Mouse (Mus musculus): Measurements from ENCODE around the gene Tsc1.

Tsc1 gene

DNA sequence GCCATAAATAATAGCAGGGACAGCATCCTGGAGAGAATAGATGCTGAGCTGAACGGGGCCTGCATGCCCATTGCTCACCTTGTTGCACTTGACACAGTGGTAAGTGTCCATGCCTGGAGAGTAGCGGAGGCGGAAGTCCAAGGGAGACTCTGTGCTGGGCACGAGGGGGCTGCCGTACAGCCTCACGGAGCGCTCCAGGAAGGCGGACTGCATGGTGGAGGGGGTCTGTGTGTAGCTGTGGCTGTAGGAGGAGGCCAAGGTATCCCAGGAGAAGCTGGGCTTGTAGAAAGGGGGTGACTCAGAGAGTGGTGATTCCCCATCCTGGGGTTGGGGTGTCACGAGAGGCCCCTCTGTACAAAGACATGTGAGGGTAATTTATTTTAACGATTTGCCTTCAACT, 27.4 kb upstream of the Tsc1 start:
- DNase-seq (ENCODE audit: low read depth, low spot score), result no peak

DNA sequence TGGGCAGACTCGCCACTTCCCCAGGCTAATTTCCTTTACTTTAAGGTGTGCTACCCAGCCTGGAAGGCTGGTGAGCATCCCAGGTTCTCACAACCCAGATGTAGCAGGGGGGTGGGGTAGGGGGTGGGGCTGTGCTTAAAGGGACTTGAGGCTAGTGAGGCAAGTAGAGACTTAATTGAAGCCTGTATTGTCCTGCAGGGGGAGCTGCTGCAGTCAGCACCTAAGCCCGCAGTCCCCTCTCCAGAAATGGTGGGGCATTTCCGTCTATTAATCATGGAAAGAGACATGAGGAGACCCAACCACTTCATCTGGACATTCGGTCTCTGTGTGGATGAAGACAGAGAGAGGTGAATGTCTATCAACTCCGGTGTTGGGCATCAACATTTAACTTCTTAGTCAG, 24.7 kb upstream of the Tsc1 start:
- DNase-seq (ENCODE audit: low read depth, low spot score), result no peak

DNA sequence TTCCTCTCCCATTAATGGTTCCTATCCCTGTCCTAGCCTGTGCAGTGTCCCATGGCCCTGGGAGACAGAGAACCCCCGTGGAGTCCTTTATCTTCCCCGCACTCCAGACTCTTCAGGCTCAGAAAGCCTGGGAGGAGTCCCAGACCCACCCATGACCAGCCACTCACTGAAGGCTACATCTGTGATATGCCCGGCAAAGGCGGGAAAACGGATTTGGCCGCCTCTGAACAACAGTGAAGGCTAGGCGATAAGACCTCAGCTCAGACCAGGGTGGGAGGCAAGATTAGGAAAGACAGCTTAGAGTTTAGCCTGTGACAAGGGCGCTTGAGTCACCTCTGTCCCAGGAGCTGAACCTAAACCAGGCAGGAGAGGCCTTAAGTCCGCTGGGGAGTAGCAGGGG, 24.2 kb upstream of the Tsc1 start:
- DNase-seq (ENCODE audit: low read depth, low spot score), result no peak

DNA sequence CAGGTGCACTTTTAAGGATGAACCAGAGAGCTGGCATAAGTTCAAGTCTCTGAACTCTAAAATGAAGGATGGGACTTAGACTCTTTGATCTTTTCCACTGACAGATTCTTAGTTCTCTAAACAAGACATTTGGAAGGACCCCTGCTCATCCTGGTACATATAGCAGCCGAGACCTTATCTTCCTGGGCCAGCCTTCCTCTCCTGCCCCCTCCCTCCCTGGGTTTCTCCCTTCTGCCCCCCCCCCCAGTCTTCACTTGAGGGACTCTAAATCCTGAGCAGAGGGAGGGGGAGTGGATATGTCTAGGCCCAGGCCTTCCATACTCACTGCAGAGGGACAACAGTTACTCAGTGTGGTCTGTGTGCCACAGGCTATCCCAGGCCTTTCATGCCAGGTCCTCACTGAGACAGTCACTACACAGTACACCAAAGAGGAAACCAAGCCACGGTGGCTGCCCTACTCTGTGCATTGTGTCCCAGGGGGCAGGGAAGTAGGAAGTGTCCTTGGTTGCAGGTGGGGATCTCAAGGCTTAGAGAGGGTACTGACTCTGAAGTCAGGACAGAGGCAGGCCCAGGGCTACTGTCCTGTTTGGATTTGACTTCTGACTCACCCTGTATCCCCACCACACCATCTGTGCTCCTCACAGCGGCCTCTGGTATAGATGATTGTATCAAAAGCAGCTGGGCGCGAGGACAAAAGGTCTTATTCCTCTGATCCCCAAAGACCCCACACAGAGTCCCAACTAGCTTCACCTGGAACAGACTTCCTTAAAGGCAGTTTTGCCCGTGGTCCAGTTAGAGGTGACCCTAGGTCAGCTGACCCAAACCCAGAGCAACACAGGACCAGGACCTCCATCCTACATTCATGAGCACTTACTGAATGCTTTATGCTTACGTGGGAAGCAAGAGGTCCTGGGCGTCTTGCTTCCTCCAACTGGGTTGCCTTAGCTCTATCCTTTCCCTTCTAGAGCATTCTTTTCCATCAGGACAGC, 23.2 kb upstream of the Tsc1 start:
- DNase-seq (ENCODE audit: low read depth, low spot score), result no peak

DNA sequence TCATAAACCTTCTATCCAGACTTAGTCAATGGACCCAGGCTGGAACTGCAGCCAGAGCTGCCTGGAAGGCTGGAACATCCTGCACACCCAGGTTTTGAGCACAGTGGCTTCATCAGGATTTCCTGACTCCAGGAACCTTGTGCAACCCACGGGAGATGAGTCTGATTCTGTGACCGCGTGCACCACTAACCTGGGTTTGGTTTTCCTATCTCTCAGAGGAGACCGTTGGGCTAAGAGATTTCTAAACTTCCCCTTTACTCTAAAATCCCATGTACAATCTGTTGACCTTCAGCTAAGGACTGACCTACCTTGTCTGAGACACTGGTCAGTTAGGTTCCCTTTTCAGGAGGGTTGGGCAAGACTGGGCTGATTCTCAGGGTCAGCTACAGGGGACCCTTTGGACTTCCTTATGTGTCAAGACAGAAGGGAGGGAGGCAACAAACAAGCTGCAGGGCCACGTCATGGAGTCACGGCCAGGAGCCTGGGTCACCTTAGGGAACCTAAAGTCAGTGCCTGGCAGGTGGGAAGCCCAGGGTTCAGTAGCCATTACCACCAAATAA, 22.2 kb upstream of the Tsc1 start:
- no peak for DNase-seq (ENCODE audit: low read depth, low spot score)

DNA sequence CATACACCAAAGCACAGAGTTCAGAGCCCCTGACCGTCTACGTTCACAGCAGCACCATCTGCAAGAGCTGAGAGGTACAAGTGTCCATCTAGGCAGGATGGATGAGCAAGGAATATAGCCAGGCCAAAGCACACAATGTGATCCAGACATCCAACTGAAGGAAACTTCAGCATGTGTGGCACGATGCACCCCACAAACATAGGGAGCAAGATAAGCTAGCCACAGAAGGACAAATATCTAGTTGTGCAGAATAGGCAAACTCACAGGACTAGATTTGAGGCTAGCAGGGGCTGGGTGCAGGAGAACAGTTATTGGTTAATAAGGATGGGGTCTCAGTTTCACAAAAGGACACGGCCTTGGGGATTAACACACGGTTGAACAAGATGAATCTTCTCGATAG, 21.7 kb upstream of the Tsc1 start:
- no peak for DNase-seq (ENCODE audit: low read depth, low spot score)

DNA sequence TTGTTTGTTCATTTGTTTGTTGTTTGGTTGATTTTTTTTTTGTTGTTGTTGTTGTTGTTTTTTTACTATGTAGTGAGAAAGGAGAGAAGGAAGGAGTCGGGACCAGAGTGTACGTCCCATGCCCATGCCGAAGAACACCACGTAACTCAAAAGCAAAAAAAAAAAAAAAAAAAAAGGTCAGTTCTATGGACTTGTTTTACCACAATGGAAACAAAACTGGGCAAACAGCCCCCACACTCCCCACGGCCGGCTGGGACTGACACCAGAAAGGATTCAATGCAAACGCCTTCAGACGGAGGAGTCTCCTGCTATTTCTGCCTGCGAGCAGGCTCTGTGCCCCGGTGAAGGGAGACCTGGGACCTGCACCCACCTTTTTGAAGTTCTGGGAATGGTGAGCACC, 20.5 kb upstream of the Tsc1 start:
- DNase-seq (ENCODE audit: low read depth, low spot score), result no peak

DNA sequence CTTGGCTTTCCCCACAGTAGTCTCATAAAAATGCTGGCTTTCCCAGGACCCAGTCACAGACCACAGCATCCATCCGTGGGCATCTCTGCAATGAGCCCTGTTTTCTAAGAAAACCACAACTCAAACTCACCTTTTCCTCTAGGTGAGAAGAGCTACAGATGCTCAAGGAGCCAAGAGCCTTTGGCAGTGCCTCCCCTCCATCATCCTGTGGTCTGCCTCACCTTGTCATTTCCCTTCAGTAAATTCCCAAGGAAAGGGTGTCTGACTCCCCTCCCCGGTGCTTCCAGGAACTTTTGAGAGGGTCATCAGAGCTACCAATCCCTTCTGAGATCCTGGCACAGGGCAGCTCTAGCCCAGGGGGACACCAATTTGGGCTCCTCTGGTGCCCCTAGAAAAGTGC, 19.9 kb upstream of the Tsc1 start:
- no peak for DNase-seq (ENCODE audit: low read depth, low spot score)

DNA sequence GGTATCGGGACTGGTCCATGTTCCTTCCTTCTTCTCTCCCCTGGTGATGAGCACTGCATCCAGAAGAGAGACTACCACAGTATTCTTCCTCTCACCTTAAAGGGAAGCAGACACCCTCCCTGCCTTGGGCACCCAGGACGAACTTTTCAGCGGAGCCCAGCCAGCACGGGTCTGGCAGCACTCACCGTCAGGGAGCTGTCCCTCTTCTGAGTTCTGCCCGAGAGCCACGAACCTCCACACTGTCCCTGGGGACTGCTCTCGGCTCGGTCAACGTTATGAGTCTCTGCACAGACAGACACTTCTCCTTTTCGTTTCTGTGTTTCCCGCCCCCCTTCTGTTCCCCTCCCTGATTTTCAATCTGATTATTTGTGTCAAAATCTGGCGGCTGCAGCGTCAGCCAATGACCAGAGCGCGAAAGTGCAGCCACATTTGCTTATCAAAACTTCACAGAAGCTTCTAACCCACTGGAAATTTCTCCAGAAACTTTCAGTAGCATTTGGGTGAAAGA, 19.3 kb upstream of the Tsc1 start, which contains the start of gene Gfi1b:
Gene Gfi1b (minus strand): TSS at position 319 of the 508 bp plus-strand sequence.
- no peak for DNase-seq (ENCODE audit: low read depth, low spot score)

DNA sequence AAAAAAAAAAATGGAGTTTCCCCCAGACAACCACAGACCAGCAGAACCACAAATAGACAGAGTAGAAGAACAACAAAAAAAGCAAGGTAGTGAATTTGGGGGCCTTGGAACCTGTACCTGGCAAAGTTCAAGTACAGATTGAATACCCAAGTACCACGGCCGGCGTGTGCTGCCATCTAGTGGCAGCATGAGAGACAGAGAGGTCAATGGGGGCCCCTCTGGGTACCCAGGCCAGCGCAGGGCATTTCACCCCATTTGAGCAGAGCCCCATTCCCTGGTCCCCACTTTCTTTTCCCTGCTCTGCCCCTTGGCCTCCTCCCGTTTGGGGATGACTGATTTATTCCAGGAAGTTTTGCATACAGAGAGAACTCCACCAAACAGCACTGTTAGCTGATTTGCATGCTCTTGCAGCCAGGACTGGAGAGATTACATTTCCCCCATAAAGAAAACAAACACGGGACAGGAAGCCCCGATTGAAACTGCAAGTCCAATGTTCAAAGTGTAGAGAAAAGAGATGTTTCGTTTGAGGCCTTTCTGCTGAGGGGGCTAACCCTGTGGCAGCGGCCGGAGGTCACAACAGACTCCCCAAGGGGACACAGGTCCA, 18.4 kb upstream of the Tsc1 start:
- peak; percentile 56 for DNase-seq (ENCODE audit: low read depth, low spot score)

DNA sequence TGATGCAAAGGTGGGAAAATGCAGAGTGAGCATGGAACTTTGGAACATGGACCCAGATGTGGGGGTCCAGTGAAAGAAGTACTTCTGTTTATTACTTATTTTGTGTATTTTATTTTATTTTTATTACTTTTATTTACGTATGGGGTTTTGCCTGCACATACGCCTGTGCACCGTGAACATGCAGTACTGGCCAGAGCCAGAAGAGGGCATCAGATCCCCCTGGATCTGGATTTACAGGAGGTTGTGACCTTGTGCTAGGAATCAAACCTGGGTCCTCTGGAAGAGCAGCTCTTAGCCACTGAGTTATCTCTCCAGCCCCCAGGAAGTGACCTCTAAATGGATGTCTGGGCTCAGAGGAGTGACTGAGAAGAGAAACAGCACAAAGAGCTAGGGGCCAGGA, 16.2 kb upstream of the Tsc1 start:
- no peak for DNase-seq (ENCODE audit: low read depth, low spot score)

DNA sequence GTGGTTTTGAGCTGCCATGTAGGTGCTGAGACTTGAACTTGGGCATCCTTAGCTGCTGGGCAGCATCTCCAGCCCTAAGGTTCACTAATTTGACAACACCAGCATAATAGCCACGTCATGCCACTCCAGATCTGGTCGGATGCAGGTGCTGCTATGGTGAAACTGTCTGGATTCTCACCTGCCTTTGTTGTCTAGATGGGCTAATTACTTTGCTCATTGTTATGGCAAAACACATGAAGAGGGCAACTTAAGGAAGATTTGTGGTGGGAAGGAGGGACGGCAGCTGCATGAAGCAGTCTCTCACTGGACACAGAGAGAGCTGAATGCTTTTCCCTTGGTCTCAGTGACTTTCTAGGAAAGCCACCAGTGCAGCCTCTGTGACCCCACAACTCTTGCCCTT, 15.0 kb upstream of the Tsc1 start:
- DNase-seq (ENCODE audit: low read depth, low spot score), result no peak

DNA sequence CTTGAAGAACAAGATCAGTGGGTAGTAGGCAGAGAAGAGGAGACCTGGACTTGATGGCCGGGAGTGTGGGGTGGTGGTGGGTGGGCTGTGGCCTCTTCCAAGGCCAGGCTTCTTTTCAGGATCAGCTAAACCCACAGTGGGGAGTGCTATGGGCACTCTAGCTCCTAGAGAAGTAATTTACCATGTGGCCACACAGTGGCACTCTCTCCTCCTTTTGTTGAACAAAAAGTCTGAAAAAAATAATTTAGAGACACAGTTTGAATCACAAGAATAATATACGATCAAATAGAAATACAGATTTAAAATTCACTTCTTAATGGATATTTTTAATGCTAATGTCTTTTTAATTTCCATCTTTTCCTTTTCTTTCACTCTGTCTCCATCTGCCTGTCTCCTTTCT, 13.0 kb upstream of the Tsc1 start:
- DNase-seq (ENCODE audit: low read depth, low spot score), result no peak

DNA sequence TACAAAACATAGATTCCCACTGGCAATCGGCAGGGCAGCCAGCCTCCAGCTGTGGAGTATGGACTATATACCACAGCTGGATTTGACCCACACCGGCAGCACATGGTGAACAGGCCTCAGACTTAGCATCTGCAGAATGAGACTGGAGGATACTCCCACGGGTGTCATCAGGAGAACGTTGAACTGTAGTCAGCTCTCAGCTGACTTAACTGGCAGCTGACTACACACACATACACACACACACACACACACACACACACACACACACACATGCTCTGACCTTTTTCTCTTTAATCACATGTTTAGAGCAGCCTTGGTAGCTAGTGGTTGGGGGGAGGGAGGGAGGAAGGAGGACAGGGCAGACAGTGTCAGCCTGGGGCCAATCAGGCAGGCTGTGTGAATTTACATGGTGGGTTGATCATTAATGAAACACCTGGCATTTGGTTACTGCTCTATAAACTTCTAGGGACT, 11.1 kb upstream of the Tsc1 start:
- DNase-seq (ENCODE audit: low read depth, low spot score), result no peak

DNA sequence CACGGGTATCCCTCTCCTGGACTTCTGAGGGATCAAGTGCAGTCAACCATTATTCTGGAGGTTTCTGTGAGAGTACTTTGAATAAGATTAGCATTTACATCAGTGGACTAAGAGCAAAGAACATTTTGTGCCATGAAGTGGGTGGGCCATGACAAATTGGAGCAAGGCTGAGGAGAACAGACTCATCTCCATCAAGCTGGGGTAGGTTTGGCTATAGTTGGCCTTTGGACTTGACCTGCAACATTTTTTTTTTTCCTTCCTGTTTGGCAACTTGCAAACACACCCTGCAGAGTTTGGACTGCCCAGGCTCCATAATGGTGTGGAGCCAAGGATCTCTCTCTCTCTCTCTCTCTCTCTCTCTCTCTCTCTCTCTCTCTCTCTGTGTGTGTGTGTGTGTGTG, 8.4 kb upstream of the Tsc1 start:
- no peak for DNase-seq (ENCODE audit: low read depth, low spot score)

DNA sequence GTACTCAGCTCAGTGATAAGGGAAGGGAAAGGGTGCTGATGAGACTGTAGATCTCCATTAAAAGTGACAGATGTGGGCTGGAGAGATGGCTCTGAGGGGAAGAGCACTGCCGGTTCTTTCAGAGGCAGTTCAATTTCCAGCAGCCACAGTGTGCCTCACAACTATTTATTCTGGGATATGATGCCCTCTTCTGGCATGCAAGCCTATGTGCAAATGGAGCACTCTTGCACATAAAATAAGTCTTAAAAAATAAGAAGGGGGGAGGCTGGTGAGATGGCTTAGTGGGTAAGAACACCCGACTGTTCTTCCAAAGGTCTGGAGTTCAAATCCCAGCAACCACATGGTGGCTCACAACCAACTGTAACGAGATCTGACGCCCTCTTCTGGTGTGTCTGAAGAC, 7.9 kb upstream of the Tsc1 start:
- no peak for DNase-seq (ENCODE audit: low read depth, low spot score)

DNA sequence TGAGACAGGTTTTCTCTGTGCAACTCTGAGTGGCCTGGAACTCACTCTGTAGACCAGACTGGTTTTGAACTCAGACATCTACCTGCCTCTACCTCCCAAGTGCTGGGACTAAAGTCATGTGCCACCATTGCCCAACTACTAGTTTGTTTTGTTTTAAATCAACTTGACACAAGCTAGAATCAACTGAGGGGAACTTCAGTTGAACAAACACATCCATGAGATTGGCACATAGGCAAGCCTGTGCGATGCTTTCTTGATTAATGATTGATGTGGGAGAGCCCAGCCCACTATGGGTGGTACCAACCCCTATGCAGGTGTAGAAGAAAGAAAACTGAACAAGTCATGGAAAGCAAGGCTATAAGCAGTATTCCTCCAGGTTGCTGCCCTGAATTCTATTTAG, 5.8 kb upstream of the Tsc1 start:
- DNase-seq (ENCODE audit: low read depth, low spot score), result no peak

DNA sequence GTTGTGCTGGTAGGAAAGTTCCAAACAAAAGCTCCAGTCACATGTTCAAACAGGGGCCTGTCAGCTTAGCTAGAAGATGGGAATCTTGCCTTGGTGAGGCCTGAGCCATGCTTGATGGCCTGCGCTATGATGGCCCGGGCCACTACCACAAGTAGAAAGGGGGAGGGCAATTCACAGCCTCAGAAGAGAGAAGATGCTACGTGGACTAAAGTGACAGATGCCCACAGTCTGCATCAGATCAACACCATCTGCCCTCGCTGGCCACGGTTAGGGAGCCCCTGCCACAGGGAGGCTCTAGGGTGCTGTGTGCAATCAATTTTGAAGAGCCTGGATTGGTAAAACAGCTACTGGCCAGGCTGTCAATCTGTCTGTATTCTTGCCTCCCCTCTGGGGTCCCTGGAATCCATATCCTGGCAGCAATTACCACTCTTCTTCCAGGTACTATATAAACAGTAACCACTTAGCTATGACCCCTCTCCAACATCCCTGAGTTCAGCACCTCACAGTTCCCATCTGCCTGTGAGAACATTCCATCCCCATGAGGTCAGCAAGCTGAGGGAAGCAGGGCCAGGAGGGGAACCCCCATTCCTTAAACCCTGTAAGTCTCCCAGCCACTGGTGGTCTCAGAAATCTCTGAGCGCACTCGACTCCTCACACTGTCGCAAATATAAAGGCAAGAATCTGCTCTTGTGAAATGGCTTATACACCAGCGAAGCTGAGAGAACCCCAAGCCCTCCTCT, 3.8 kb upstream of the Tsc1 start:
- no peak for DNase-seq (ENCODE audit: low read depth, low spot score)

DNA sequence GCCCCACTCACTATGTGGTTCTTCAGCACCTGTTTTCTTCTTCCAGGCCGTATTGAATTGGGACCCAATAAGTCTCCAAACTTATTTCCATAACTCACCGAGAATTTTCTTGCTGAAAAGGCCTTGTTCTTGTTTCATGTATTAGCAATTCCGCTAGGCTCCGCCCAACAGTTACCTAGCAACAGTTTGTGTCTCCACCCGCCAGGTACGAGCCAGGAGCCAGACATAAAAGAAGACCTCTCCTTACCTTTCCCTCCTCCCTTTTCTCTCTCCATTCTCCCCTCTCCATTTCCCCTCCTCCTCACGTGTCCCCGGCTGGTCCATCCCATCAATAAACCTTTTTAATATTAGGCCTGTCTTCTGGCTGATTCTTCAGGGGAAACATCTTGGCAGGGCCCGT, 2.7 kb upstream of the Tsc1 start:
- DNase-seq (ENCODE audit: low read depth, low spot score), result no peak

DNA sequence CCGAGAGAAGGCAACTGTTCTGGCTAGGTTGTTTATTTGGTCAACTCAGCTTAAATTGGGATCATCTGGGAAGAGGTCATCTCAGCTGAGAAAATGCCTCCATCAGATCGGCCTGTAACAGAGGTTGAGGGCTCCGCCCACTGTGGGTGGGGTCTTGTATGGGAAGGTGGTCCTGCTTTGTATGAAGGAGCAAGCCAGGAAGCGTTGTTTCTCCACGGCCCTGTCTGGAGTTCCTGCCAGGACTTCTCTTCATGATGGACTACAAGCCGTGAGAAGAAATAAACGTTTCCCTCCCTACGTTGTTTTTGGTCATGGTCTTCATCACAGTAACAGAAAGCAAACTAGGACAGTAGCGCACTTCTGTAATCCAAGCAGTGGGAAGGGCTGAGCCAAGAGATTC, 2.1 kb upstream of the Tsc1 start:
- DNase-seq (ENCODE audit: low read depth, low spot score), result no peak

DNA sequence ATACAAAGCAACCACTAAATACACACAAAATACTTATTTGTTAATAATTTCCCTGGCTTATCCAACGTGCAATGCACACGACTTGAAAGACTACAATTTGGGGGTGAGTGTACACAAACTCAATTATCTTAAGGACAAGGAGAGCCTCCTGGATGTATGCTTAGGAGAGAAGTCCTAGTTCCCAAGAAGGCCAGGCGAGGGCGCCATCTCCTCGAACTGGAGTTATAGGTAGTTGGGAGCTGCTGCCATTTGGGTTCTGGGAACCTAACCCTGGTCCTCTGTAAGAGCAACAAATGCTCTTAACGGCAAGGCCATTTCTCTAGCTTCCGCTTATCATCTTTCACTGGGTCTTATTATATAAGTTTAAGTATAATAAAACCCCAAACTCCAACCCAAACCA, 1.2 kb upstream of the Tsc1 start:
- peak; percentile 53 for DNase-seq (ENCODE audit: low read depth, low spot score)

DNA sequence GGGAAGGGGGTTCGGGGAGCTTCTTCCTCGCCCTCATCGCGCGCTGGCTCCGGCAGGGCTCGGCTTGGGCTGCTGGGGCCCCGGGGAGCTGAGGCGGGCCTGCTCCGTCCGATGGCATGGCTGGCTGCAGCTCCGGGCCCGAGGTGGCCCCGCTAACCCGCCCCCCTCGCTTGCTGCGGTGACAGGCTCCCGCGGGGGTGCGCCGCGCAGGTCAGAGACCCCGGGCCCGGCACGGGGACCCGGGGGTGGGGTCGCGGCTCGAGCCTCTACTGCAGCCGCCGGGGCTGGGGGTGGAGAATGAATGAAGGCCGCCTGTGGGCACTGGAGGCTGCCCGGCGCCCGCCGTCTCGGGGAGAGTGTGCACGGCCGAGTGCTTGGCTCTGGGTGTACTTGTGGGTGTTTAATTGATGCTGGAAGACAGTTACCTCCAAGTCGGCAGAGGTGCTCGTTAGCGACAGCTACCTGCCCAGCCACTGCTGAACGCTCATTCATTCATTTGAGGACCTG, 460 bp downstream of the Tsc1 start:
- no peak for DNase-seq (ENCODE audit: low read depth, low spot score)
